Mouse (Mus musculus): Measurements from ENCODE around the gene Lhx5. TPM values are rescaled to one million over a fixed set of nuclear protein-coding genes. Genes with fewer than 3 reads are reported as not detected.

Lhx5 gene
- polyA plus RNA-seq, 1 experiment = not detected

DNA sequence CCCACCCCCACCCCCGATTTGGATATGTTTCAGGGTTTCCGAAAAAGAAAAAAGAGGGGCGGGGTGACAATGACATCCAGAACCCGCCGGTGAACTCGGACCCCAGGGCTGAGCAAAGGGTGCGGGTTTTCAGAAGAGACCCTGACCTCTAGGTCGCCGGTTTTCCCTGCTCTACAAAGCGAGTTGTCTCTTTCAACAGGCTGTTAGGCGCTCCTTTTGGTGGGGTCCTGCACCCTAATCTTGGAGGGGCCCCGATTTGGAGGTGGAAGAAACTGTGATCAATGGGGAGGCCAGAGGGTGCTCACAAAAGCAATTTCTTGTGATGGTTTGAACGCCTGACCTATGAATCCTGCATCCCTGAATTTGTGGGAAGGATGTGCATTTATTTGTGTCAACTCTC, 7.0 kb downstream of the Lhx5 start:
- Histone ChIP-seq H3K4me3 (ENCODE audit: low read depth, low read length) (no peak overlapping the region), H3K9ac (ENCODE audit: low read depth, poor library complexity, severe bottlenecking) (no peak overlapping the region), H3K4me1 (ENCODE audit: control insufficient read depth, insufficient read depth, low read length) (peaks cover 1% of the 10 kb centered on the region), H3K36me3 (ENCODE audit: control insufficient read depth, insufficient read depth, low read length, poor library complexity, severe bottlenecking) (no peaks in the 10 kb centered on the region), H3K27ac (ENCODE audit: insufficient read depth, low read length) (no peak overlapping the region), H3K27me3 (ENCODE audit: control insufficient read depth, insufficient read depth, low read length, poor library complexity, severe bottlenecking) (peaks cover 34% of the 10 kb centered on the region), H3K9me3 (replicated peaks; ENCODE audit: control insufficient read depth, insufficient read depth, low read length, poor library complexity, severe bottlenecking) (no peaks in the 10 kb centered on the region)
- TF ChIP-seq CTCF (IDR thresholded peaks at IDR 0.05; ENCODE audit: low read depth, low read length) = no peak
- no peak for TF ChIP-seq EP300 (IDR thresholded peaks at IDR 0.05; ENCODE audit: insufficient read depth, low read depth, low read length)
- TF ChIP-seq POLR2A (IDR thresholded peaks at IDR 0.05; ENCODE audit: insufficient read depth, low read length) = no peak

DNA sequence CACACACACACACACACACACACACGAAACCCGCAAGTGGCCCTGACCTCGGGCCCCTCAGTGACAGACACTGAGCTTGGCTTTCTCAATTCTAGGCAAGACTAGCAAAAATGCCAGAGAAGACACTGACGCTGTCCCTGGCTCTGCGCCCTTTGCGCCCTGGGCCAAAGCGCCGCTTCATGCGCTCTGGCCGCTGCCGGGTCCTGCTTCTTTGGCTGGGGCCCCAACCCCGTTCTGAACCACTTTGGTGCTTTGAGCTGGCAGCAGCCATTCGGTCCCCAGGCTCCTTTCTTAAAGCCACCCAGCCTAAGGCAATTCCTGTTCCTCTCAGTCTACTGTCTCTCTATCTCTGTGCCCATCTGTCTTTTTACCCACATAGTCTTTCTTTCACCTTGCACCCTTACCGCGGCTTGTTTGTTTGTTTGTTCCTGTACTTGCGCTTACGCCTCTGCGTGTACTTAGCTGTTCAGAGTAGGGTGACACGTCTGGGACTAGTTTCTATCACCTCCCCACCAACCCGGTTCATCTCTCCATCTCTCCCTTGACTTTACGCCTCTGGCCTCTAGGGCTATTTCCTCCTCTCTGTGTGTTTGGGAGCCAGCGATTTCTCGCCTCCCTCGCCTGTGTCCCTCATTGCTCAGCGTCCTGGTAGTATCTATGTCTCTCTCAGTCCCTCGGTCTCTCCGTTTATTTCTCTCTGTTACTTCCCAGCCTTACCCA, 7.7 kb downstream of the Lhx5 start:
- TF ChIP-seq POLR2A (IDR thresholded peaks at IDR 0.05; ENCODE audit: insufficient read depth, low read length) = no peak
- TF ChIP-seq EP300 (IDR thresholded peaks at IDR 0.05; ENCODE audit: insufficient read depth, low read depth, low read length) = no peak
- no peak for TF ChIP-seq CTCF (IDR thresholded peaks at IDR 0.05; ENCODE audit: low read depth, low read length)
- Histone ChIP-seq H3K4me3 (ENCODE audit: low read depth, low read length) (no peak overlapping the region), H3K9ac (ENCODE audit: low read depth, poor library complexity, severe bottlenecking) (no peak overlapping the region)

GRCm38 (mm10) chr5:120439887-120440670, 8.6 kb downstream of the Lhx5 start:
- H3K4me3 ChIP-seq (ENCODE audit: low read depth, low read length) = peak overlapping the region; percentile 29; the same call in 1 of the 2 replicates
- H3K27me3 ChIP-seq (ENCODE audit: control insufficient read depth, insufficient read depth, low read length, poor library complexity, severe bottlenecking) = peaks cover 27% of the 10 kb centered on the region
- H3K9me3 ChIP-seq (replicated peaks; ENCODE audit: control insufficient read depth, insufficient read depth, low read length, poor library complexity, severe bottlenecking) = no peaks in the 10 kb centered on the region
- H3K4me1 ChIP-seq (ENCODE audit: control insufficient read depth, insufficient read depth, low read length) = peaks cover 1% of the 10 kb centered on the region
- TF ChIP-seq POLR2A (IDR thresholded peaks at IDR 0.05; ENCODE audit: insufficient read depth, low read length) = no peak
- no peak for TF ChIP-seq EP300 (IDR thresholded peaks at IDR 0.05; ENCODE audit: insufficient read depth, low read depth, low read length)
- no peak for TF ChIP-seq CTCF (IDR thresholded peaks at IDR 0.05; ENCODE audit: low read depth, low read length)
- no peaks in the 10 kb centered on the region for H3K36me3 ChIP-seq (ENCODE audit: control insufficient read depth, insufficient read depth, low read length, poor library complexity, severe bottlenecking)
- no peak overlapping the region for H3K27ac ChIP-seq (ENCODE audit: insufficient read depth, low read length)
- peak overlapping the region; percentile 32 for H3K9ac ChIP-seq (ENCODE audit: low read depth, poor library complexity, severe bottlenecking)

More for the DNA sequence above, 7.7 kb downstream of the Lhx5 start:
- Histone ChIP-seq H3K9me3 (replicated peaks; ENCODE audit: control insufficient read depth, insufficient read depth, low read length, poor library complexity, severe bottlenecking) (no peaks in the 10 kb centered on the region), H3K27me3 (ENCODE audit: control insufficient read depth, insufficient read depth, low read length, poor library complexity, severe bottlenecking) (peaks cover 29% of the 10 kb centered on the region), H3K4me1 (ENCODE audit: control insufficient read depth, insufficient read depth, low read length) (peaks cover 1% of the 10 kb centered on the region), H3K27ac (ENCODE audit: insufficient read depth, low read length) (no peak overlapping the region), H3K36me3 (ENCODE audit: control insufficient read depth, insufficient read depth, low read length, poor library complexity, severe bottlenecking) (no peaks in the 10 kb centered on the region)

GRCm38 (mm10) chr5:120440733-120441132, 9.2 kb downstream of the Lhx5 start:
- TF ChIP-seq EP300 (IDR thresholded peaks at IDR 0.05; ENCODE audit: insufficient read depth, low read depth, low read length) (no peak), CTCF (IDR thresholded peaks at IDR 0.05; ENCODE audit: low read depth, low read length) (peak; percentile 94), POLR2A (IDR thresholded peaks at IDR 0.05; ENCODE audit: insufficient read depth, low read length) (no peak)
- no peak overlapping the region for H3K27ac ChIP-seq (ENCODE audit: insufficient read depth, low read length)
- H3K9ac ChIP-seq (ENCODE audit: low read depth, poor library complexity, severe bottlenecking) = no peak overlapping the region
- peaks cover 1% of the 10 kb centered on the region for H3K4me1 ChIP-seq (ENCODE audit: control insufficient read depth, insufficient read depth, low read length)
- H3K27me3 ChIP-seq (ENCODE audit: control insufficient read depth, insufficient read depth, low read length, poor library complexity, severe bottlenecking) = peaks cover 26% of the 10 kb centered on the region
- no peaks in the 10 kb centered on the region for H3K9me3 ChIP-seq (replicated peaks; ENCODE audit: control insufficient read depth, insufficient read depth, low read length, poor library complexity, severe bottlenecking)
- H3K4me3 ChIP-seq (ENCODE audit: low read depth, low read length) = no peak overlapping the region
- H3K36me3 ChIP-seq (ENCODE audit: control insufficient read depth, insufficient read depth, low read length, poor library complexity, severe bottlenecking) = no peaks in the 10 kb centered on the region

DNA sequence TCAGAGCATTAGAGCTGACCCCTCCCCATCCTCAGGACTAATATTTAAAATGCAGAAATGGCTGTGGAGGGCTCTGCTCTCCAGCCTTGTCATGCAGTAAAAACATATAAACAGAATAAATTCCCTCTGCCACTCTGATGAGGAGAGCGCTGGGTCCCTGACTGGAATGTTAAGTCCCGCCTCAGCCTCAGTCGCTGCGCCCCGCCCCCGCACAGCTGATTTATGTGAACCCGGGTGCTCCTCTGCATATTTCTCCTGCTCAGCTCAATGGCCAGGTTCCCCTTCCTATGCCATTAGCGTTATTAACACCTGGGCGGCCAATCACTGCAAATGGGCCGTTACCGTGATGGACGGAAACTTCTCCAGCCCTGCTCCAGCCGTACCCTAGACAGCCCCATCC, 15.8 kb downstream of the Lhx5 start:
- no peaks in the 10 kb centered on the region for H3K36me3 ChIP-seq (ENCODE audit: control insufficient read depth, insufficient read depth, low read length, poor library complexity, severe bottlenecking)
- no peak for TF ChIP-seq CTCF (IDR thresholded peaks at IDR 0.05; ENCODE audit: low read depth, low read length)
- no peak for TF ChIP-seq POLR2A (IDR thresholded peaks at IDR 0.05; ENCODE audit: insufficient read depth, low read length)
- no peak for TF ChIP-seq EP300 (IDR thresholded peaks at IDR 0.05; ENCODE audit: insufficient read depth, low read depth, low read length)
- no peak overlapping the region for H3K27ac ChIP-seq (ENCODE audit: insufficient read depth, low read length)
- no peak overlapping the region for H3K4me3 ChIP-seq (ENCODE audit: low read depth, low read length)
- H3K4me1 ChIP-seq (ENCODE audit: control insufficient read depth, insufficient read depth, low read length) = no peaks in the 10 kb centered on the region
- no peak overlapping the region for H3K9ac ChIP-seq (ENCODE audit: low read depth, poor library complexity, severe bottlenecking)
- no peaks in the 10 kb centered on the region for H3K9me3 ChIP-seq (replicated peaks; ENCODE audit: control insufficient read depth, insufficient read depth, low read length, poor library complexity, severe bottlenecking)
- no peaks in the 10 kb centered on the region for H3K27me3 ChIP-seq (ENCODE audit: control insufficient read depth, insufficient read depth, low read length, poor library complexity, severe bottlenecking)
